ENCODE assay signal across 8 mouse cellular contexts in genomic region chr6:35133246-35133578, GRCm38 (mm10). TPM values are rescaled to one million over a fixed set of nuclear protein-coding genes. Genes with fewer than 3 reads are reported as not detected.
DNase-seq lines count a peak whose midpoint lies in the region; ATAC-seq lines count a peak whose summit lies in the region.

No protein-coding gene starts in this region.

- peak overlapping the region; percentile 59; the same call in 1 of the 2 replicates for H3K27ac ChIP-seq in forebrain, embryonic 11.5 days (ENCODE audit: low read depth, low read length)
- peak overlapping the region; percentile 81 for H3K27ac ChIP-seq in liver, embryonic 11.5 days (ENCODE audit: low read depth, low read length)
- peak overlapping the region; percentile 94 for H3K27ac ChIP-seq in stomach, embryonic 15.5 days

- no peaks in the 10 kb centered on the region for H3K36me3 ChIP-seq in forebrain, embryonic 11.5 days (ENCODE audit: control insufficient read depth, insufficient read depth, low read length)
- H3K36me3 ChIP-seq in liver, embryonic 11.5 days (ENCODE audit: control insufficient read depth, insufficient read depth, low read length) = no peaks in the 10 kb centered on the region; the same call in 1 of the 2 replicates
- no peaks in the 10 kb centered on the region for H3K36me3 ChIP-seq in stomach, embryonic 15.5 days

- ATAC-seq in forebrain, embryonic 11.5 days (replicated peaks; ENCODE audit: low FRiP score) = peak; percentile 90
- peak; percentile 92 for ATAC-seq in liver, embryonic 11.5 days (replicated peaks; ENCODE audit: low FRiP score)
- ATAC-seq in stomach, embryonic 15.5 days (ENCODE audit: insufficient read depth, low FRiP score, low read depth) = peak; percentile 89

- H3K4me2 ChIP-seq in forebrain, embryonic 11.5 days (ENCODE audit: low read depth, low read length, severe bottlenecking) = peak overlapping the region; percentile 69
- H3K4me2 ChIP-seq in liver, embryonic 11.5 days = peak overlapping the region; percentile 88
- peak overlapping the region; percentile 90 for H3K4me2 ChIP-seq in stomach, embryonic 15.5 days

- no peaks in the 10 kb centered on the region for H3K27me3 ChIP-seq in forebrain, embryonic 11.5 days (ENCODE audit: control insufficient read depth, insufficient read depth, low read length)
- H3K27me3 ChIP-seq in liver, embryonic 11.5 days (replicated peaks; ENCODE audit: control insufficient read depth, insufficient read depth, low read length) = no peaks in the 10 kb centered on the region
- H3K27me3 ChIP-seq in stomach, embryonic 15.5 days (replicated peaks) = no peaks in the 10 kb centered on the region

- H3K9ac ChIP-seq in forebrain, embryonic 11.5 days (ENCODE audit: low read length) = peak overlapping the region; percentile 84
- peak overlapping the region; percentile 77 for H3K9ac ChIP-seq in liver, embryonic 11.5 days (ENCODE audit: low read depth, low read length)
- H3K9ac ChIP-seq in stomach, embryonic 15.5 days = peak overlapping the region; percentile 86

- peak overlapping the region; percentile 79 for H3K4me3 ChIP-seq in forebrain, embryonic 11.5 days (ENCODE audit: low read depth, low read length)
- H3K4me3 ChIP-seq in liver, embryonic 11.5 days (ENCODE audit: low read depth, low read length) = peak overlapping the region; percentile 91
- H3K4me3 ChIP-seq in stomach, embryonic 15.5 days (replicated peaks) = peak overlapping the region; percentile 83

- WGBS in forebrain, embryonic 11.5 days = 0% methylated on average over 21 of the region's 25 CpGs
- under 1% methylated on average over 21 of the region's 25 CpGs for WGBS in liver, embryonic 11.5 days
- WGBS in stomach, embryonic 15.5 days = under 1% methylated on average over 22 of the region's 25 CpGs

- peak; percentile 3 for DNase-seq in ovary, postnatal 10 days (ENCODE audit: low spot score)
- DNase-seq in ovary, postnatal 14 days (ENCODE audit: low spot score) = no peak
- DNase-seq in forebrain, embryonic 11.5 days (ENCODE audit: low spot score) = no peak
- DNase-seq in liver, embryonic 11.5 days (ENCODE audit: low spot score) = no peak
- no peak for DNase-seq in embryo, embryonic 10.5 days (ENCODE audit: low spot score)
- no peak for DNase-seq in cerebellum, adult 9-10 months
- no peak for DNase-seq in gastrocnemius, adult 8-10 months (ENCODE audit: low spot score in 2 of 2)

- no peaks in the 10 kb centered on the region for H3K9me3 ChIP-seq in forebrain, embryonic 11.5 days (ENCODE audit: control insufficient read depth, low read length)
- H3K9me3 ChIP-seq in liver, embryonic 11.5 days (ENCODE audit: control insufficient read depth, low read length) = no peaks in the 10 kb centered on the region
- H3K9me3 ChIP-seq in stomach, embryonic 15.5 days = no peaks in the 10 kb centered on the region

- H3K4me1 ChIP-seq in forebrain, embryonic 11.5 days (replicated peaks; ENCODE audit: control insufficient read depth, insufficient read depth, low read length) = peaks cover 1% of the 10 kb centered on the region; the same call in 1 of the 2 replicates
- H3K4me1 ChIP-seq in liver, embryonic 11.5 days (replicated peaks; ENCODE audit: control insufficient read depth, insufficient read depth, low read length) = peaks cover 6% of the 10 kb centered on the region
- H3K4me1 ChIP-seq in stomach, embryonic 15.5 days = peaks cover 11% of the 10 kb centered on the region; the same call in 1 of the 2 replicates

RNA-seq across cellular contexts. Expression of gene Cnot4, which starts 0.3 kb away (rescaled TPM):
- 35.8 and 36.1 TPM in 2 replicates for polyA plus RNA-seq in forebrain, embryonic 11.5 days (2014; fragmentation: Nextera tagmentation; extraction: Ambion mirVana)
- 25.0 and 26.3 TPM in 2 replicates for polyA plus RNA-seq in liver, embryonic 11.5 days (2014; fragmentation: Nextera tagmentation; extraction: Ambion mirVana)
- 22.7 and 25.4 TPM in 2 replicates for polyA plus RNA-seq in stomach, embryonic 15.5 days (2015; fragmentation: Nextera tagmentation; extraction: Ambion mirVana)
- 10 to 100 TPM; 25.7 to 29.1 (median 26.4) TPM for total RNA-seq in gastrocnemius, adult 8-10 months (2022)

RNA-seq across cellular contexts. Expression of gene Nup205, which starts 44.0 kb away (rescaled TPM):
- 65.9 and 73.0 TPM in 2 replicates for polyA plus RNA-seq in forebrain, embryonic 11.5 days (2014; fragmentation: Nextera tagmentation; extraction: Ambion mirVana)
- polyA plus RNA-seq in liver, embryonic 11.5 days (2014; fragmentation: Nextera tagmentation; extraction: Ambion mirVana) = 63.0 and 74.0 TPM in 2 replicates
- polyA plus RNA-seq in stomach, embryonic 15.5 days (2015; fragmentation: Nextera tagmentation; extraction: Ambion mirVana) = 29.2 and 29.9 TPM in 2 replicates
- 10 to 100 TPM in 2 of 4 experiments, 1 to 10 TPM in 2; 9.8 to 11.8 (median 10.1) TPM for total RNA-seq in gastrocnemius, adult 8-10 months (2022)
